In genomic region chr3:129429161-129430111, GRCm38 (mm10) we compare ENCODE assay signal across 8 mouse cellular contexts.
DNase-seq lines count a peak whose midpoint lies in the region; ATAC-seq and TF ChIP-seq lines count a peak whose summit lies in the region.

No protein-coding gene starts in this region.

- H3K4me1 ChIP-seq in heart, adult 2 months (ENCODE audit: control insufficient read depth, insufficient read depth, low read length): no peaks in the 10 kb centered on the region
- 0 out of 2 replicates have a peak, but pooled peaks cover 5% of the 10 kb centered on the region for H3K4me1 ChIP-seq in heart, embryonic 12.5 days (replicated peaks)
- no peaks in the 10 kb centered on the region for H3K4me1 ChIP-seq in limb, embryonic 10.5 days

- no peak overlapping the region for H3K9ac ChIP-seq in heart, adult 2 months (ENCODE audit: low read depth, low read length)
- H3K9ac ChIP-seq in heart, embryonic 12.5 days: no peak overlapping the region

- H3K79me2 ChIP-seq in heart, adult 2 months (replicated peaks; ENCODE audit: control insufficient read depth, insufficient read depth, low read length): no peaks in the 10 kb centered on the region

- no peaks in the 10 kb centered on the region for H3K9me3 ChIP-seq in heart, embryonic 12.5 days (replicated peaks)
- no peaks in the 10 kb centered on the region for H3K9me3 ChIP-seq in limb, embryonic 10.5 days (replicated peaks)

- H3K27me3 ChIP-seq in heart, adult 2 months (ENCODE audit: control insufficient read depth, insufficient read depth, low read length): 0 out of 2 replicates have a peak, but pooled peaks cover 1% of the 10 kb centered on the region
- 0 out of 2 replicates have a peak, but pooled peaks cover 5% of the 10 kb centered on the region for H3K27me3 ChIP-seq in heart, embryonic 12.5 days (replicated peaks)
- no peaks in the 10 kb centered on the region for H3K27me3 ChIP-seq in limb, embryonic 10.5 days (ENCODE audit: low read depth, poor library complexity, severe bottlenecking)
- no peaks in the 10 kb centered on the region for H3K27me3 ChIP-seq in splenic B cell, adult 2 months (ENCODE audit: control insufficient read depth, insufficient read depth, low read length, poor library complexity, severe bottlenecking)

- peak; percentile 15; the same call in 1 of the 2 replicates for TF ChIP-seq CTCF in heart, adult 2 months (IDR thresholded peaks at IDR 0.05)

- TF ChIP-seq EP300 in heart, adult 2 months (IDR thresholded peaks at IDR 0.05; ENCODE audit: insufficient read depth, low read depth, low read length): no peak

- H3K27ac ChIP-seq in heart, adult 2 months: no peak overlapping the region
- no peak overlapping the region for H3K27ac ChIP-seq in heart, embryonic 12.5 days (ENCODE audit: poor library complexity, severe bottlenecking)
- no peak overlapping the region for H3K27ac ChIP-seq in limb, embryonic 10.5 days

- no peak for ATAC-seq in heart, embryonic 12.5 days (ENCODE audit: insufficient number of reproducible peaks, low FRiP score)
- ATAC-seq in megakaryocyte progenitor cell, adult 5-6 weeks (replicated peaks; ENCODE audit: poor library complexity): no peak; the same call in 1 of the 2 replicates

- TF ChIP-seq POLR2A in heart, adult 2 months (IDR thresholded peaks at IDR 0.05; ENCODE audit: insufficient read depth, low read depth, low read length): no peak

- DNase-seq in heart, adult 2 months: peak in 1 of 2 experiments; percentile 12
- peak; percentile 49 for DNase-seq in A20 (ENCODE audit: low read depth, low spot score)
- DNase-seq in adrenal gland, postnatal 14 days: peak; percentile 44
- peak; percentile 23 for DNase-seq in limb, embryonic 10.5 days (ENCODE audit: low spot score)
- peak; percentile 36 for DNase-seq in splenic B cell, adult 2 months (ENCODE audit: low read depth, low spot score)
- no peak for DNase-seq in left cerebral cortex, adult 8-10 months (ENCODE audit: low spot score in 2 of 2)

- no peaks in the 10 kb centered on the region for H3K36me3 ChIP-seq in heart, adult 2 months (ENCODE audit: control insufficient read depth, insufficient read depth, low read length)
- no peaks in the 10 kb centered on the region for H3K36me3 ChIP-seq in heart, embryonic 12.5 days
- no peaks in the 10 kb centered on the region for H3K36me3 ChIP-seq in limb, embryonic 10.5 days
- H3K36me3 ChIP-seq in splenic B cell, adult 2 months (ENCODE audit: control insufficient read depth, insufficient read depth, low read length, poor library complexity, severe bottlenecking): no peaks in the 10 kb centered on the region

- no peak overlapping the region for H3K4me3 ChIP-seq in heart, adult 2 months
- no peak overlapping the region for H3K4me3 ChIP-seq in heart, embryonic 12.5 days
- no peak overlapping the region for H3K4me3 ChIP-seq in limb, embryonic 10.5 days

- intact Hi-C loops in heart, adult 2 months (cut with DNase I): no loop called here

- H3K4me2 ChIP-seq in heart, embryonic 12.5 days: no peak overlapping the region

- WGBS in heart, adult 2 months: 46% methylated on average over 8 of the region's 8 CpGs
- WGBS in heart, embryonic 12.5 days: 49% methylated on average over 8 of the region's 8 CpGs
- WGBS in limb, embryonic 10.5 days: 72% methylated on average over 8 of the region's 8 CpGs

Comparison
In these comparisons a context has a peak if more than half of its experiments do, and no peak if none do; other contexts are left out.
1. DNase-seq: peak in A20 (single experiment), adrenal gland, postnatal 14 days (single experiment), limb, embryonic 10.5 days (single experiment) and splenic B cell, adult 2 months (single experiment); none in left cerebral cortex, adult 8-10 months (0 of 2).